Mouse (Mus musculus) yolk sac, embryonic 10.5 days (tissue): ENCODE data around the gene Efnb3.
"Not testable (repeated sequence)": the region's sequence is repeated elsewhere in the genome, so short reads cannot be mapped to it uniquely, and the experiment has no call there.

Source experiments
- DNase-seq: peaks from one replicate; pipeline ENCODE4 v3.0.0-alpha.2; 2017; ENCODE audit warnings: low spot score

Efnb3 gene

GRCm38 (mm10) chr11:69549060-69549656 lies 10.8 kb downstream of the Efnb3 start, which contains the start of gene Dnah2:
Gene Dnah2 (minus strand): TSS chr11:69549110.
- DNase-seq = no peak

- DNase-seq = no peak
These were observed 12.9 kb downstream of the Efnb3 start for GRCm38 (mm10) chr11:69547071-69547470.

- DNase-seq = peak; percentile 78
These were observed 13.5 kb downstream of the Efnb3 start for GRCm38 (mm10) chr11:69546423-69547053.

GRCm38 (mm10) chr11:69545957-69546356 lies 14.0 kb downstream of the Efnb3 start:
- DNase-seq = no peak

GRCm38 (mm10) chr11:69543598-69543997 lies 16.4 kb downstream of the Efnb3 start:
- DNase-seq = no peak

- not testable (repeated sequence) for DNase-seq
These were observed 18.3 kb downstream of the Efnb3 start for GRCm38 (mm10) chr11:69541741-69542140.

GRCm38 (mm10) chr11:69540700-69541099 lies 19.3 kb downstream of the Efnb3 start:
- DNase-seq = no peak

GRCm38 (mm10) chr11:69534990-69535389 lies 25.0 kb downstream of the Efnb3 start:
- DNase-seq = no peak

- DNase-seq = peak; percentile 27
These were observed 27.4 kb downstream of the Efnb3 start for GRCm38 (mm10) chr11:69532480-69533150.

GRCm38 (mm10) chr11:69530755-69531154 lies 29.2 kb downstream of the Efnb3 start:
- not testable (repeated sequence) for DNase-seq

GRCm38 (mm10) chr11:69530281-69530680 lies 29.7 kb downstream of the Efnb3 start:
- not testable (repeated sequence) for DNase-seq

GRCm38 (mm10) chr11:69528031-69528390 lies 32.0 kb downstream of the Efnb3 start:
- DNase-seq = no peak

GRCm38 (mm10) chr11:69527098-69528030 lies 32.6 kb downstream of the Efnb3 start:
- peak; percentile 21 for DNase-seq

GRCm38 (mm10) chr11:69526631-69527030 lies 33.4 kb downstream of the Efnb3 start:
- DNase-seq = no peak

GRCm38 (mm10) chr11:69525661-69526060 lies 34.3 kb downstream of the Efnb3 start:
- no peak for DNase-seq

GRCm38 (mm10) chr11:69523651-69524050 lies 36.4 kb downstream of the Efnb3 start:
- DNase-seq = no peak

- DNase-seq = no peak
These were observed 38.4 kb downstream of the Efnb3 start for GRCm38 (mm10) chr11:69521526-69522149.

- DNase-seq = no peak
These were observed 40.0 kb downstream of the Efnb3 start for GRCm38 (mm10) chr11:69519976-69520375.

GRCm38 (mm10) chr11:69516661-69517060 lies 43.3 kb downstream of the Efnb3 start:
- DNase-seq = no peak

GRCm38 (mm10) chr11:69516151-69516640 lies 43.8 kb downstream of the Efnb3 start:
- DNase-seq = no peak

- peak; percentile 34 for DNase-seq
These were observed 46.2 kb downstream of the Efnb3 start for GRCm38 (mm10) chr11:69513840-69514239.
